Mouse (Mus musculus): ENCODE results near the gene Egfl7. TPM values are rescaled to one million over a fixed set of nuclear protein-coding genes. Genes with fewer than 3 reads are reported as not detected.

Egfl7 gene
- polyA plus RNA-seq, 1 experiment from 2014 or later, result 55.1 TPM

DNA sequence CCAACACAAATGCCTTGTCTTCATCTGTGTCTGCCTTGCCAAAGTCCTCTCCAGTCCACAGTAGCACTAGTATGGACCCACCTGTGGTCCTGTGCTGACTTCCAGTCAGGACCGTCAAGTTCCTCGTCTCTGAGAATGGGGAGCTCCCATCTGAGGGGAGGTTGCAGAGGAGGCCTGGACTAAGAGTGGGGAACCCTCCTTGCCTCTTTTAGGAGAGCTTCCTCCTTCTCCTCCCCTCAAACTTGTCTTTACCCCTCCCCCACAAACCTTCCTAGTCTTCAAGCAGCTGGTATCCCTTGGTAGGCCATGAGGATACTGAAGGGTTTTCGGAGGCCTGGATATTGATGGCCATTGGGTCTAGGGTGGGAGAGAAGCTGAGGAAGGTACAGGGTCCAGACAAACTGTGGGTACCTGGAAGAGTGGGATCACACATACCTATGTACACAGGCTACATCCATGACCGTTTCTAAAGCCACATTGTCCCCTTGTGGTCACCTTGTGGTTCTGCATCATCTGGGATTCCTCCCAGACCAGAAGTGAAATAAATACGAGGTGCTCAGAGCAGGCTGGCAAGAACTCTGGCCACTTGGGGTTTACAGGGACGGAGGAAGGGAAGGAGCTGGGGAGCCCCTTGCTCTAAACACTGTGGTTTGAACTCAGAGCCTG, 18.3 kb upstream of the Egfl7 start:
- Histone ChIP-seq H3K27ac (replicated peaks) (no peak overlapping the region), H3K4me1 (replicated peaks) (peaks cover 20% of the 10 kb centered on the region; the same call in 1 of the 2 replicates), H3K4me3 (replicated peaks) (no peak overlapping the region), H3K36me3 (replicated peaks) (no peaks in the 10 kb centered on the region), H3K27me3 (peaks cover 5% of the 10 kb centered on the region; the same call in 1 of the 2 replicates), H3K4me2 (no peak overlapping the region), H3K9me3 (replicated peaks) (no peaks in the 10 kb centered on the region), H3K9ac (no peak overlapping the region)
- peak; percentile 55; the same call in 1 of the 2 replicates for ATAC-seq (ENCODE audit: insufficient read depth)
- 30% methylated on average over 6 of the region's 6 CpGs for WGBS (ENCODE audit: insufficient replicate concordance)

DNA sequence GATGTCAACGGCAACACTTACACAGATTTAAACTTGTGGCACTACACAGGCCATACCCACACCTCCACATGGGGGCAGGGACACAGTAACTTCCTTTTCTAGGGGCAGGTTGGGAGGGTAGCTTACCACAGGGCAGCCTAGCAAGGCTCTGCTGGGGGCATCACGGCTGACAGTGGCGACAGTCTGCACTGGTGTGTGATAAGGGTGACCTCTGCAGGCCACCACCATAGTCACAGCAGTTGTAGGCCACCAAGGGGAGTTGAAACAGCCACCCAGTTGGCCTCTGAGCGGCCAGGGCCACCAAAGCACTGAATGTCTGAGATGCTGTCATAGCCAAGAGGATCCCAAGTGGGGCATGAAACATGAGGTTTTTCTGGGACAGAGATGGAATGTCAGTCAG, 13.6 kb upstream of the Egfl7 start:
- Histone ChIP-seq H3K27ac (replicated peaks) (no peak overlapping the region), H3K36me3 (replicated peaks) (no peaks in the 10 kb centered on the region), H3K4me3 (replicated peaks) (no peak overlapping the region), H3K4me1 (replicated peaks) (peaks cover 8% of the 10 kb centered on the region), H3K4me2 (no peak overlapping the region), H3K27me3 (no peaks in the 10 kb centered on the region), H3K9me3 (replicated peaks) (no peaks in the 10 kb centered on the region), H3K9ac (no peak overlapping the region)
- WGBS (ENCODE audit: insufficient replicate concordance), result 5% methylated on average over 4 of the region's 4 CpGs
- no peak; the same call in 1 of the 2 replicates for ATAC-seq (ENCODE audit: insufficient read depth)

DNA sequence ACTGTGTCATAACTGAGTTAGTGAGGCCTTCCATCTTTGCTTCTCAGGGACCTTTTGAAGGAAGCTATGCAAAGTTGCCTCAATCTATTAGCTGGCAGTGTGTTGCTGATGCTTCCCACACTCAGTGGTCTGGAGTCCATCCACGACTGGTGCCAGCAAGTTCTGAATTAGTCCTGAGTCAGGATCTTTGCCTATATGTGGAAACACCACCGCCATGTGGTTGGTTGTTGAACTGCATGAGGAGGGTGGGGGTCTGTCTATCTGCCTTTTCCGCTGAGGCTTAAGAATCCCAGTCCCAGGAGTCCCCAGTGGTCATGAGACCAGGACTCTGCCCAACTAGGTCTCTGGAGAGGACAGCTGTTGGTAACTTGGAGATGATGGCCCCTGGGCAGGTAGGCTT, 9.8 kb upstream of the Egfl7 start:
- Histone ChIP-seq H3K27me3 (no peaks in the 10 kb centered on the region), H3K9me3 (replicated peaks) (no peaks in the 10 kb centered on the region), H3K4me2 (no peak overlapping the region), H3K36me3 (replicated peaks) (no peaks in the 10 kb centered on the region), H3K27ac (replicated peaks) (0 out of 2 replicates have a peak overlapping the region, but pooled peaks have one; percentile 31), H3K4me3 (replicated peaks) (no peak overlapping the region), H3K9ac (no peak overlapping the region), H3K4me1 (replicated peaks) (peaks cover 42% of the 10 kb centered on the region)
- WGBS (ENCODE audit: insufficient replicate concordance), result 11% methylated on average over 3 of the region's 3 CpGs
- no peak for ATAC-seq (ENCODE audit: insufficient read depth)

DNA sequence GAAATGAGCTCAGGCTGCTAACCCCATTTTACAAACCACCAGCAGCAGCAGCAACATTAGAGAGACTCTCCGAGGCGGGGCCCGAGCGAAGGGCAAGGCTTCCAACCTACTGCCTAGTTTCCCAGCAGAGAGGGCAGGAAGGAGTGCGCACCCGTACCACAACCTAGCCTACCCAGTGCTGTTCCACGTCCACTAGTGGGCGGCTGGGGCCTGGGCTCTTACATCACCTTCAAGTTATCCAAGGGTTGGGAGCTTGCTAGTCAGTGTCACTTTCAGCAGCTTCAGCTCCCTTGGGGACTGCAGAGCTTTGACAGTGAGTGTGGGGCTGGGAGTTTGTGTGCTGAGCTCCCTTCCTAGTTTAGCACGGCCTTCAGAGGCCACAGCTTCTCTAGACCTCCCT, 8.4 kb upstream of the Egfl7 start:
- H3K9ac ChIP-seq, result no peak overlapping the region
- ATAC-seq (ENCODE audit: insufficient read depth), result no peak
- peak overlapping the region; percentile 78 for H3K27ac ChIP-seq (replicated peaks)
- H3K27me3 ChIP-seq, result no peaks in the 10 kb centered on the region
- no peaks in the 10 kb centered on the region for H3K36me3 ChIP-seq (replicated peaks)
- no peak overlapping the region for H3K4me3 ChIP-seq (replicated peaks)
- WGBS (ENCODE audit: insufficient replicate concordance), result 23% methylated on average over 9 of the region's 9 CpGs
- H3K4me1 ChIP-seq (replicated peaks), result peaks cover 52% of the 10 kb centered on the region
- no peak overlapping the region for H3K4me2 ChIP-seq
- no peaks in the 10 kb centered on the region for H3K9me3 ChIP-seq (replicated peaks)

DNA sequence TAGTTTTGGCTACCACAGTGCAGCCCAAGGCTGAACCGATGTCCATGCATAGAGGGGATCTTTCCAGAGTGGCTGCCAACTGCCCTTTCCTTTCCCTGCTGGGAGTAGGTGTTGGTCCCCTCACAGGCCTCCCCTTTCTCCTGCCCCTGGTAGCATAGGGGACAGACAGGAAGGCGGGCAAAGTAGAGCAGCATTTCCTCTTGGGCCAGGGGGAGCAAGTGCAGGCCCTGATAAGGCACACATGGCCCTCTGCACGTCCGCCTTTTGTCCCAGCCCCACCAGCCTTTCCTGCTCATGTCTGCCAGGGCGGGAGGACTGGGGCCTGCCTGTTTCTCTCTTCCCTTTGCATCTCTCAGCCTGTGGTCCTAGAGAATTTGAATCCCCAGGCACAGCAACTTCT, 8.0 kb upstream of the Egfl7 start:
- Histone ChIP-seq H3K4me2 (no peak overlapping the region), H3K27me3 (no peaks in the 10 kb centered on the region), H3K9ac (no peak overlapping the region), H3K4me3 (replicated peaks) (no peak overlapping the region), H3K4me1 (replicated peaks) (peaks cover 56% of the 10 kb centered on the region), H3K9me3 (replicated peaks) (no peaks in the 10 kb centered on the region), H3K36me3 (replicated peaks) (no peaks in the 10 kb centered on the region), H3K27ac (replicated peaks) (peak overlapping the region; percentile 78)
- WGBS (ENCODE audit: insufficient replicate concordance), result 19% methylated on average over 5 of the region's 5 CpGs
- peak; percentile 51 for ATAC-seq (ENCODE audit: insufficient read depth)

DNA sequence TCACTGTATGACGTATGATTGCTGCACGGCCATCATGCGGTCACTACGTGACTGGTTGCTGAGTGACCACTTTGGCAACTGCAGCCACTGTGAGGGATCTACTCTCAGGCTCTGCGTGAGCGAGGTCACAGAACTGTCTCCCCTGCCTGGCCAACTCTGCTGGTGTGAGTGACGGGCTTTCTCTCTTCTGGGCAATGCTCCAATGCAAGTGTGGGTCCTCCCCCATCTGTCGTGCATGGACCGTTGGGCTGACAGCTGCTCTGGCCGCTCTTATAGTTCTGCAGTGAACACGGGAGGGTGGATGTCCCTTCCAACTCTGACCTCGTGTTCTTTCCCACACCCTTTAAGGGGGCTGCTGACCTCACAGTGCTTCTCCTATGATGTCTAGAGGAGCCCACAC, 6.4 kb upstream of the Egfl7 start:
- H3K4me2 ChIP-seq, result no peak overlapping the region

DNA sequence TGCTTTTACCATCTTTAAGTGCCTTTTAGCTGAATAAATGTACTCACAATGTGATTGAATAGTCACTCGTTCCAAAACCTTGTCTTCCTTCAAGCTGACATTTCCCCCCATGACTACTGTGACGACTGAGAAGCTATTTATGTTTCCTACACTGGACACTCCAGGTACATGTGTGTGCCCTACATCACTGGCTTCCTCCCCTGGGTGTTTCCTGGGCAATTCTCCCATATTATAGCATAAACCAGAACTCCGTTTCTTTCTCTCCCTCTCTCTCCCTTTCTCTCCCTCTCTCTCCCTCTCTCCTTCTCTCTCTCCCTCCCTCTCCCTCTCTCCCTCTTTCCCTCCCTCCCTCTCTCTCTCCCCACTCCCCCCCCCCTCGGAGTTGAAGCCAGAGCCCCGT, 6.0 kb upstream of the Egfl7 start:
- no peaks in the 10 kb centered on the region for H3K9me3 ChIP-seq (replicated peaks)
- no peaks in the 10 kb centered on the region for H3K27me3 ChIP-seq
- H3K4me3 ChIP-seq (replicated peaks), result no peak overlapping the region
- WGBS (ENCODE audit: insufficient replicate concordance), result 17% methylated on average over 5 of the region's 5 CpGs
- no peak overlapping the region for H3K4me2 ChIP-seq
- H3K4me1 ChIP-seq (replicated peaks), result peaks cover 64% of the 10 kb centered on the region
- no peak overlapping the region for H3K9ac ChIP-seq
- no peaks in the 10 kb centered on the region for H3K36me3 ChIP-seq (replicated peaks)
- no peak for ATAC-seq (ENCODE audit: insufficient read depth)
- no peak overlapping the region for H3K27ac ChIP-seq (replicated peaks)

More for the DNA sequence above, 6.4 kb upstream of the Egfl7 start:
- Histone ChIP-seq H3K4me1 (replicated peaks) (peaks cover 64% of the 10 kb centered on the region), H3K9ac (no peak overlapping the region), H3K4me3 (replicated peaks) (no peak overlapping the region), H3K27ac (replicated peaks) (no peak overlapping the region), H3K27me3 (no peaks in the 10 kb centered on the region), H3K9me3 (replicated peaks) (no peaks in the 10 kb centered on the region), H3K36me3 (replicated peaks) (no peaks in the 10 kb centered on the region)
- ATAC-seq (ENCODE audit: insufficient read depth), result no peak
- WGBS (ENCODE audit: insufficient replicate concordance), result 42% methylated on average over 12 of the region's 12 CpGs

DNA sequence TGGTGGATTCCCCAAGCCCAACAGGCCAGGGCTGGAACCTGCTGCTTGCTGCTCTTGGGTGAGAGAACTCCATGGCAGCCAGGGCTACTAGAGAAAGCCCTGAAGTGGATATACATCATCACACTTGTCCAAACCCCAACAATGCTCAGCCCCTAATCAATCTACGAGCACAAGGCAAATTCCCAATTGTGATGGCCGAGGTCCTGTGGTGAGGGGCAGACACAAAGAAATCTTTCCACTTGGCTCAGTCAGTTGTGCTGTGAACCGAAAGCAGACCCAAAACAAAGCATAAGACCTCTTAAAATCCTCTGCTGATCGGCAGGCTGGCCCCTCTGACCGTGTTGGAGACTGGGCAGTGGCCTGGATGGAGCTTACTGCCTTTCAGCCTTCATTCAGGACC, 5.0 kb upstream of the Egfl7 start:
- ATAC-seq (ENCODE audit: insufficient read depth), result no peak
- Histone ChIP-seq H3K9ac (no peak overlapping the region), H3K4me2 (no peak overlapping the region), H3K27me3 (no peaks in the 10 kb centered on the region), H3K4me3 (replicated peaks) (no peak overlapping the region), H3K4me1 (replicated peaks) (peaks cover 64% of the 10 kb centered on the region), H3K27ac (replicated peaks) (0 out of 2 replicates have a peak overlapping the region, but pooled peaks have one; percentile 68), H3K9me3 (replicated peaks) (no peaks in the 10 kb centered on the region), H3K36me3 (replicated peaks) (no peaks in the 10 kb centered on the region)
- 51% methylated on average over 5 of the region's 5 CpGs for WGBS (ENCODE audit: insufficient replicate concordance)

DNA sequence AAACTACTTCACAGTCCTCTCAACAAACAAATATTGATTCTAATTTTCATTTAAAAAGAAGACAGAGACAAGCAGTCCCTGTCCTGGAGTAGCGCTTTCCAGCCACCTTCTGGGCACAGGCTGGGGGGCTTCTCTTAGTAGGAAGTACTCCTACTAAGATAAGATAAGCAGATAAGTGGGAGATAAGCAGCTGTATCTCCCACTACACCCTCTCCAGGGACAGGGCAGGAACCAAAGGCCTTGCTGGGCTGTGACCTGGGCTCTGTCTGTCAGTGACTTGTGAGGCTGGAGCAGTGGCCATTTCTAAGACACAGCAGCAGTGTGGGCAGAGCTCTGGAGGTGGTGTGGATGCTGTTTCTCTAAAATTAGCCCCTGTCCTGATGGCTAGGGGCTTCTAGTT, 4.4 kb upstream of the Egfl7 start:
- Histone ChIP-seq H3K9ac (peak overlapping the region; percentile 35; the same call in 1 of the 2 replicates), H3K9me3 (replicated peaks) (no peaks in the 10 kb centered on the region), H3K27ac (replicated peaks) (peak overlapping the region; percentile 68; the same call in 1 of the 2 replicates), H3K4me1 (replicated peaks) (peaks cover 64% of the 10 kb centered on the region), H3K4me3 (replicated peaks) (no peak overlapping the region), H3K36me3 (replicated peaks) (no peaks in the 10 kb centered on the region), H3K27me3 (no peaks in the 10 kb centered on the region), H3K4me2 (peak overlapping the region; percentile 55)
- WGBS (ENCODE audit: insufficient replicate concordance), result 46% methylated on average over 1 of the region's 1 CpGs
- no peak for ATAC-seq (ENCODE audit: insufficient read depth)

DNA sequence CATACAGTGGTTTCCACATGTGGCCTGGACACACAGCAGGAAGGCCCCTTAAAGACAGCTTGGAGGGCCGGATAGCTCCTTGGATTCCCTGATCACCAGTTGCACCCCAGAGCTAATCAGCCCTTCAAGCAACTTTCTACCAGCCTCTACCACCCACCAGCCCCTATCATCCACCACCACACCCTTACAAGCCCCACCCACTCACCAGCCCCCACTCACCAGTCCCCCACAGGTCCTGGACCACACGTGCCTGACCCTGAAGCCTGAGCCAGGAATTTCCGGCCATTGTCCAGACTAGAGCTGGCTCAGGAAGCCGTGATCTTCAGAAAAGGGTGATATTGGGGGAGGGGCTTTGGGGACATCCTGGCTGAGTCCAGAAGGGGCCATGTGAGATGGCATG, 3.9 kb upstream of the Egfl7 start:
- H3K4me3 ChIP-seq (replicated peaks), result peak overlapping the region; percentile 22
- ATAC-seq (ENCODE audit: insufficient read depth), result peak; percentile 66
- peak overlapping the region; percentile 55 for H3K4me2 ChIP-seq
- H3K9me3 ChIP-seq (replicated peaks), result no peaks in the 10 kb centered on the region
- H3K27me3 ChIP-seq, result no peaks in the 10 kb centered on the region
- H3K4me1 ChIP-seq (replicated peaks), result peaks cover 64% of the 10 kb centered on the region
- WGBS (ENCODE audit: insufficient replicate concordance), result 9% methylated on average over 4 of the region's 4 CpGs
- H3K27ac ChIP-seq (replicated peaks), result peak overlapping the region; percentile 68; the same call in 1 of the 2 replicates
- H3K36me3 ChIP-seq (replicated peaks), result no peaks in the 10 kb centered on the region
- peak overlapping the region; percentile 35; the same call in 1 of the 2 replicates for H3K9ac ChIP-seq

DNA sequence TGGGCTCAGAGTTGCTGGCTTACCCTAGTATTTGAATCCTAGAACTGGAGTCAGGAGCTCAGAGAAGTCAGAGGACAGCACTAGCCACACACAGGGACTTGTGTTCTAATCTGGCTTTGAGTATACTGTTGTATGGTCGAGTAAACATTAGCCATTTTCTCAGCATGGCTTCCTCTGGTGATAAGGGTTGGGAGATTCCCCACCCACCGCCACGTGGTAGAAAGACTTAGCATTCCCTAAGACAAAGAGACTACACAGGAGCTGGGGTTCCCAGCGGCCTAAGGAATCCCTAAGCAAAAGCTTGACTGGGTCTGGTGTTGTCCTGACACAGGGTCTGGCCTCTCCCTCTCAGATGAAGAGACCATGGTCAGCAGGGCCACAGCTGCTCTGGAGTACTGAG, 3.4 kb upstream of the Egfl7 start:
- Histone ChIP-seq H3K27ac (replicated peaks) (peak overlapping the region; percentile 68; the same call in 1 of the 2 replicates), H3K4me3 (replicated peaks) (peak overlapping the region; percentile 22), H3K4me2 (peak overlapping the region; percentile 55), H3K9me3 (replicated peaks) (no peaks in the 10 kb centered on the region), H3K36me3 (replicated peaks) (no peaks in the 10 kb centered on the region), H3K4me1 (replicated peaks) (peaks cover 61% of the 10 kb centered on the region), H3K27me3 (no peaks in the 10 kb centered on the region), H3K9ac (peak overlapping the region; percentile 35; the same call in 1 of the 2 replicates)
- 21% methylated on average over 4 of the region's 4 CpGs for WGBS (ENCODE audit: insufficient replicate concordance)
- ATAC-seq (ENCODE audit: insufficient read depth), result no peak
